Mouse (Mus musculus) left cerebral cortex, adult 2 months (tissue): ENCODE measurements around the gene Cdkal1. TPM values are rescaled to one million over a fixed set of nuclear protein-coding genes. Genes with fewer than 3 reads are reported as not detected.

Source experiments
- DNase-seq, 2 experiments: peaks; one replicate each; pipeline ENCODE4 v3.0.0; 2021 to 2022; ENCODE audit warnings: low spot score in 2 of 2, mixed read lengths in 1 of 2; ENCODE audit errors: extremely low spot score in 1 of 2
- H3K27ac ChIP-seq: fragments of 200-600 bp; 2 replicates; pipeline ENCODE4 v1.8.1; 2022
- H3K4me3 ChIP-seq: fragments of 200-600 bp; 2 replicates; pipeline ENCODE4 v1.8.1; 2022
- CTCF ChIP-seq: fragments of 200-600 bp; IDR thresholded peaks from 2 replicates; pipeline ENCODE4 v1.8.1; 2022; ENCODE audit warnings: antibody characterized with exemption, mild to moderate bottlenecking, moderate library complexity
- intact Hi-C: fragments of 180-260 bp; cut with DNase I; formaldehyde crosslinking; loops from one replicate; pipeline ENCODE4 v1.15.1; 2025
- total RNA-seq, 2 experiments: library from RNA; stranded (reverse); gene quantifications; 2 replicates each; pipeline ENCODE4 v1.2.3; 2021

The Cdkal1 gene
- total RNA-seq, 2 experiments from 2014 or later: 23.2 to 23.8 TPM

DNA sequence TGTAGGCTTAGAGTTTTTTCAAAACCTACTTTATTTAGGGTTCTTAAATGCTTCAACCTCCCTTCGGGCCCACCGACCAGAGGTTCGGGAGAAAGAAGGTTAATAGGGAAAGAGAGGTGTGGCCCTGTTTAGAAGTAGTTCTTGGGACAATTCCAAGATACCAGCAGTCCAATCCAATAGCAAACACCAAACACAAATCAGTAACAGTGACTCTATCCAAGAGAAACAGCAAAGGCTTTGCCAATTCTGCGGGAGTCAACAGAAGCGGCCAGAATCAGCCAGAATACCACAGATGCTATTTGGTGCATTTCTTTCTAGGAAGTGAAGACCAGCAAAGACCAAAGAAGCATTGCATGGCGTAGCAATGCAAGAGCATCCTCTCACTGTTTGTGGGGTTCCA is 646.7 kb downstream of the Cdkal1 start:
- DNase-seq: no peak
- Histone ChIP-seq H3K4me3 (no peak overlapping the region), H3K27ac (no peak overlapping the region)
- TF ChIP-seq CTCF: no peak
- intact Hi-C loops: no loop called here

DNA sequence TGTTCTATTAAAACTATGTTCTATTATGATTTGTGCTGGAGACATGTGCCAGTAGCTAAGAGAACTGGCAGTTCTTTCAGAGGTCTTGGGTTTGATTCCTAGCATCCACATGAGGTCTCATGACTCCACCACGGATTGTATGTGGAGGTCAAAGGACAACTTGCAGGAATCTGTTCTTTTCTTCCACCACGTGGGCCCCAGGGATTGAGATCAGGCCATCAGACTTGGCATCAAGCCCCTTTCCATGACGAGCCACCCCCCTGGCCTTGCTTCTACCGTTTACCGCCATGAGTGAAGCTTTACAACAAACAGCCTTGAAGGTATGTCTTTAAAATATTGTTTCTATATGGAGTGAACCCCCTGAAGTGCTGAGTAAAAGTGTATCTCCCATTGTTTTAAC is 651.6 kb downstream of the Cdkal1 start:
- no peak overlapping the region for H3K4me3 ChIP-seq
- DNase-seq: no peak
- H3K27ac ChIP-seq: no peak overlapping the region
- no peak for TF ChIP-seq CTCF
- intact Hi-C loops: no loop called here

DNA sequence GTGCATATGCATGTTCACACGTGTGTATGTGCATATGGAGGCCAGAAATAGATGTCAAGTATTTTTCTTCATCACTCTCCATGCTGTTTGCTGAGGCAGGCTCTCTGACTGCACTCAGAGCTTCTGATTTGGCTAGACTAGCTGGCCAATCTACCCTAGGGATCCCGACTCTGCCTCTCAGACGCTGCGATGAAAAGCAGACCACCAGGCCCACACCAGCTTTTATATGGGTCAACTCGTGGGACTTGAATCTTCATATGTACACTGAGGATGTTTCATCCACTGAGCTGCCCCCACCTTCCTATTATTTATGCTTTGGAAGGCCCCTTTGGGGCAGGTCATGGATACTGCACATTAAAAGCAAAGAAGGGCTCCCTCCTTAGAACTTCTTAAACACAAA is 652.0 kb downstream of the Cdkal1 start:
- Histone ChIP-seq H3K27ac (no peak overlapping the region), H3K4me3 (no peak overlapping the region)
- no peak for TF ChIP-seq CTCF
- no peak for DNase-seq
- intact Hi-C loops: no loop called here

DNA sequence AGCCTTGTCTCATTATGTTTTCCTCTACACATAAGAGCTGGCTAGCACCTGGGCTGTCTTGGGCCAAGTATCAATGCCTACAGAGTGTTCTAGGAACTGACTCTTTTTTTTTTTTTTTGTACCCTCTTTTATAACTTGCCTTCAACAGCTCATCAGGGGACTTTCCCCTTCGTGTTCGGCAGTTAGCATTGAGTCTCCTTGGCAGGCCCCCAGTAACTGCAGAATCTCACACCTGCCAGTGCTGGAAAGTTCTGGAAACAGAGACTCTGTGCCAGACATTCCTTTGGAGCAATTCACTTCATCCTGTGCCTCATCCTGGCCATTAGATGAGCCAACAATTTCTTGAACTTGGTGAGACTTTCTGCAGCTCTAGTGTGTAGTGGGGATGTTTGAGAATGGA is 652.9 kb downstream of the Cdkal1 start:
- H3K27ac ChIP-seq: no peak overlapping the region
- intact Hi-C loops: no loop called here

DNA sequence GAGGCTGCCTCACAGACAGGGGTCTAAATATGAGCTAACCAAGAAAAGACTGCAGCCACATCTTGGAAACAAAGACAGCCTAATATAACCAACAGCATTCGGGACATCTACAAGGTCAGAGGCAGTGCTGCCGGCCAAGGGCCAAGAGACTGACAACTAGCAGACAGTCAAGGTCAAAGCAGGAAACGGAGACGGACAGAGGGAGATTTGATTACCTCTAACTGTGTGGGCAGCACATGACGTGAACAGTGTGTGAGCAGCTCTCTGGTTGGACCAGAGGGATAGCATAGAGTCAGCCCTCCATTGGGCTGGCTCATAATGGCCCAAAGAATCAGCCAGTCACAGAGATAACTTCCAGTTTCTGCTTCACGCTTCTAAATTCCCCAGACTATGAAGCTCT is 655.8 kb downstream of the Cdkal1 start:
- no peak for TF ChIP-seq CTCF
- H3K27ac ChIP-seq: no peak overlapping the region
- no peak for DNase-seq
- H3K4me3 ChIP-seq: no peak overlapping the region
- intact Hi-C loops: no loop called here

More for the DNA sequence above, 652.9 kb downstream of the Cdkal1 start:
- H3K4me3 ChIP-seq: no peak overlapping the region
- no peak for DNase-seq
- TF ChIP-seq CTCF: no peak

DNA sequence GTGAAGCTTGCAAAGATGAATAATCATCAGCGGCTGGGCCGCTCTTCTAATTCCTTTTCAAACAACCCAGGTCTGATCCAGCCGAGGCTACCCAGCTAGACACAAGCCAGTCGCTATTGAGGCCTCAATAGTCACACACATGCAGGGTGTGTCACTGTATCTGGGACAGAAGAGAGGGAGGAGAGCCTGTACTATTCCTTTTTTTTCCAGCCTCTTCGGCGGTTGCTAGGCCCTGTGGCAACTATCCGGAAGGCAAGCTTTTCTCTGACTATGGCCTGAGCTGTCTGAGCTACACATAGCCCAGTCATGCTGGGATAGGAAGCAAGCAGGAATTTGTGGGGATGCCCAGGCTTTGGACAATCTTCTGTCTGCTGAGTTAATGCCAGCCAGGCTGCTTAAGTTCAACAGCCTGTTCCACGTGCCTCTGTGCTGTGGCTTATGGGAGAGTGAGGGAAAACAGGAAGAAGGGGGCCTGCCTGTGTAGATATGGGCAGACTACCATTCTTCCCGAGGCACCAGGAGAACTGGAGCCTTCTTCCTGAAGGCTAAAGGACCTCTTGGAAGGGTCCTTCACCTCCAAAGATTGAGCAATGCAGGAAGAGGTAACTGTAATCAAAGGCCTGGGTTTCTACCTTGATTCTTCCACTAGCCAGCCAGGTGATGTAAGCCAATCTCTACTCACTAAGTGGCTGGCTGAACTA is 658.5 kb downstream of the Cdkal1 start:
- TF ChIP-seq CTCF: no peak
- intact Hi-C loops: no loop called here
- Histone ChIP-seq H3K27ac (no peak overlapping the region), H3K4me3 (no peak overlapping the region)
- no peak for DNase-seq

DNA sequence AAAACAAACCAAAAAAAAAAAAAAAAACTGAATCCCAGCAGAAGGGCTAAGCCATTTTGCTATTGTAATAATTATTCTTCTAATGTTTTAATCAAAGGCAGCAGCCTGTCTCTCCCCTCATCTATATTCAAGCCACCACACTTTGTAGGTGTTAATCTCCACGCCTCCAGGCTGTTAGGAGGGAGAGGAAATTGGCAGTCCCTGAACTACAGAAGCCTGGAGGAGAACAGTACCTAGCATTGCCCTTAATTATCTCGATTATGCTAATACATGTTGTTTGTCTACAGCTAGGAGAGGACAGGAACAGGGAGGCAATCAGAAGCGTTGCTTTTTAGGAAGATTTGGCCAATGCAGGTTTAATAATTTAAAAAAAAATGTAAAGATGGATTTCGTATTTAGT is 659.8 kb downstream of the Cdkal1 start:
- no peak for TF ChIP-seq CTCF
- Histone ChIP-seq H3K27ac (no peak overlapping the region), H3K4me3 (no peak overlapping the region)
- DNase-seq: no peak
- intact Hi-C loops: no loop called here

DNA sequence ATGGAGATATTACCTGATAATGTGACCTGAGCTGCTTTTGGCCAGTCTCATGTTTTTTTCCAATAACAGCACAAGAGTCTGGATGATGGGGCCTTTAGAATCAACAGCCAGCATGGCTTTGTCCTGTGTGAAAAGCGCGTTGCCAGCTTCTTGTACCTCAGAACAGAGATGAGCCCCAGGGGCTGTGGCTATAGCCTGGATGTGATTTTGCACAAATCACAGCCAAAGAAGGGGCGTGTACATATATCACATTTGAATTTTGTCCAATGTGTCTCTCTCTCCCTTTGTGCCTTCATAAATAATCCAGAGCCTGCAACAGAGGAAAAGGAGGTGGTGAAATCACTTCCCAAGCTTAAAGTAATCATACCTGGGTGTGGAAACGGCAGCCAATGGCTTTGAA is 660.5 kb downstream of the Cdkal1 start:
- H3K4me3 ChIP-seq: no peak overlapping the region
- no peak for DNase-seq
- H3K27ac ChIP-seq: no peak overlapping the region
- TF ChIP-seq CTCF: no peak
- intact Hi-C loops: no loop called here

DNA sequence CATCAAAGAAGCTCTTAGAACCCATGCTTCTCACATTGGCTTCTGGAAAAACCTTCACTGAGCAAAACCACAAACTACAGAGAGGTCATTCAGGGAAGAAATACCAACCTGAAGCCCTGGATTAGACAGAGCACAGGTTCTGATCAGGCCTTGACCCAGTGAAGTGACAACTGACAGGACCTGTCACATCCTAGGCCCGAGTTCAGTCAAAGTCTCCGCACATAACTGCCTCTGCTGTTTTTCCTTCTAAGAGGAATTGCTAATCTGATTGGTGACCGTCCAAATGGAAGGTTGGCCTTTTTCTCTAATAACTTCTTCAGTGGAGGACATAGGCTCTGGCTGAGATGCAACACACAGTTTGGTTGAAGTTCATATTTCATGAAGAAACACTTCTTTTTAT is 662.8 kb downstream of the Cdkal1 start:
- TF ChIP-seq CTCF: no peak
- Histone ChIP-seq H3K27ac (no peak overlapping the region), H3K4me3 (no peak overlapping the region)
- DNase-seq: no peak
- intact Hi-C loops: no loop called here

DNA sequence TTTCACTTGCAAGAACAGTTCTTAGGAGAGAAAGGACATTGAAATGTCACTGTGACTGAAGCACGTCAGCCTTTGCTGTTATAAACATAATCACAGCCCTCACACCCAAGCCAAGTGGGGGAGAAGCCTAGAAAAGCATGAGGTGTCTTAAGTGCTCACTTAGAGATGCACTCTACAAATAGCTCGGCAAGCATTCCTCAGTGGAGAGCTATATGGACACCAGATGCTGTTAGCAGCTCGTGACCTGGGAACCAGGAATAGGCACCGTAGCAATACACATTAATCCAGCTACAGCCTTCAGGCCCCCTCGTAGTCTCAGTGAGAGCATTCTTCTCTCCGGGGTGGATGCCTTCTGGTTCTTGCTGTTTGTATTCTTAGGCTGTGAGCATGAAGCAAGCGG is 664.9 kb downstream of the Cdkal1 start:
- no peak for TF ChIP-seq CTCF
- no peak for DNase-seq
- H3K4me3 ChIP-seq: no peak overlapping the region
- intact Hi-C loops: no loop called here
- H3K27ac ChIP-seq: no peak overlapping the region

DNA sequence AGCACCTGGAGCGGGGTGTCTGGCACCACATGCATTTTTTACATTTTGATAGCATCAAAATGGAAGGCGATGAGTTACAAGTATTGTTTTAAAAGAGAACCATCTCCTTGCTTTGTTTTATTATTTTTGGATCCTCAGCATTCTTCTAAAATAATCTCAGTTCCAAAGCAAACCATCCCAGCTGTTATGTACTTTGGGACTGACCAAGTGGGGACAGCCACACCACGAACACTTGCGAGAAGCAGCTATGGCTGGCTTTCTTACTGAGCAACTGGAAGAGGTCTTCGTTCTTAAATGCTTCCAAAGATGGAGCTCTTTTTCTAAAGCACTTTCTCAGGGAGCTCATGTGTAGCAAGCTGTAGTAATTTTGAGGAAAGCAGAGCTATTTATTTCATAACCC is 668.7 kb downstream of the Cdkal1 start:
- Histone ChIP-seq H3K4me3 (no peak overlapping the region), H3K27ac (no peak overlapping the region)
- no peak for DNase-seq
- intact Hi-C loops: no loop called here
- no peak for TF ChIP-seq CTCF

DNA sequence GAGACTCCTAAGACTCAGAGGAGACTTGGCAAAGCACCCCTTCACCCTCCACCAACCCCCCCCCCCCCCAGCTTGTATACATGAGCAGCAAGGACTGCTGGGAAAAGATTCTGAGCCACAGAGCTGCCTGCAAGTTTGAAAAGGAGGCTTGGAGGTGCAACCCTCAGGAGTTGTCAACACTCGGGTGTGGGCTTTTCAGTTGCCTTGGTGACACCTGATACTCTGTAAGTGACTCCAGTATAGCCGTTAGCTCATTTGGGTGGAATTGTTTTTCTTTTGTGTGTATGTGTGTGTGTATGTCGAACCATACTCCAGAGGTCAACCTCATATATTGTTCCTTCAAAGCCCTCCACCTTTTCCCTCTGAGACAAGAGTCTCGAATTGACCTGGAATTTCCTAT is 669.9 kb downstream of the Cdkal1 start:
- intact Hi-C loops: no loop called here
- no peak for TF ChIP-seq CTCF
- DNase-seq: no peak
- no peak overlapping the region for H3K4me3 ChIP-seq
- H3K27ac ChIP-seq: no peak overlapping the region

DNA sequence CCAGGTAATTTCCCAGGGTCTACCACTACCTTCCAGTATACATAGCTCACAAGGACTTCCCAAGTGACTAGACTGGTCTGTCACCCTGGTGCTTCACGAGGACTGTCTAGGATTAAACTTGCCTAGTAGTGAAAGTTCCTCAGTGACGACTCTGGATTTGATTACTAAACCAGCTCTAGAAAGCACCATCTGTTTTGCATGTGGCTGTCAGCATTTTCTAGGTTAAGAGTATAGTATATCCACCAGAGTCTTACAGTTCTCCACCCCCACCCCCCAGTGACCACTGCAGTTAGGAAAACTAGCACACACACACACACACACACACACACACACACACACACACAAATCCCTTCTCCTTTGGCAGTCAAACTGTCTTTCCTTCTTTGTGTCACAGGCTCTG is 670.9 kb downstream of the Cdkal1 start:
- DNase-seq: no peak
- TF ChIP-seq CTCF: no peak
- intact Hi-C loops: no loop called here

More for the DNA sequence above, 670.9 kb downstream of the Cdkal1 start:
- Histone ChIP-seq H3K27ac (no peak overlapping the region), H3K4me3 (no peak overlapping the region)
